Mouse (Mus musculus): ENCODE measurements around the gene Rcbtb1.
"Not testable (repeated sequence)": the region's sequence is repeated elsewhere in the genome, so short reads cannot be mapped to it uniquely, and the experiment has no call there.

Gene Rcbtb1

GRCm38 (mm10) chr14:59200711-59201603 is at the start of gene Rcbtb1:
Gene Rcbtb1, plus strand, starts transcription at chr14:59201209.
- in situ Hi-C loops (cut with MboI; ENCODE audit: unreplicated experiment in 2 of 2): no loop called here

GRCm38 (mm10) chr14:59155589-59155988 is 45.4 kb upstream of the Rcbtb1 start:
- in situ Hi-C loops (cut with MboI; ENCODE audit: unreplicated experiment in 2 of 2): no loop called here

GRCm38 (mm10) chr14:59157016-59157698 is 43.9 kb upstream of the Rcbtb1 start:
- in situ Hi-C loops (cut with MboI; ENCODE audit: unreplicated experiment in 2 of 2): no loop called here

GRCm38 (mm10) chr14:59178649-59179048 is 22.4 kb upstream of the Rcbtb1 start, which contains the start of gene Gm5142:
Gene Gm5142, minus strand, starts transcription at chr14:59178749.
- in situ Hi-C loops (cut with MboI; ENCODE audit: unreplicated experiment in 2 of 2): no loop called here

GRCm38 (mm10) chr14:59182732-59183131 is 18.3 kb upstream of the Rcbtb1 start:
- in situ Hi-C loops (cut with MboI; ENCODE audit: unreplicated experiment in 2 of 2): no loop called here

- in situ Hi-C loops (cut with MboI; ENCODE audit: unreplicated experiment in 2 of 2): no loop called here
These were observed 15.5 kb upstream of the Rcbtb1 start for GRCm38 (mm10) chr14:59185514-59185913.

- in situ Hi-C loops (cut with MboI; ENCODE audit: unreplicated experiment in 2 of 2): no loop called here
These were observed 14.9 kb upstream of the Rcbtb1 start for GRCm38 (mm10) chr14:59186121-59186520.

GRCm38 (mm10) chr14:59201604-59202215 is 701 bp downstream of the Rcbtb1 start:
- in situ Hi-C loops (cut with MboI; ENCODE audit: unreplicated experiment in 2 of 2): no loop called here

GRCm38 (mm10) chr14:59205461-59205860 is 4.5 kb downstream of the Rcbtb1 start:
- in situ Hi-C loops (cut with MboI; ENCODE audit: unreplicated experiment in 2 of 2): no loop called here

GRCm38 (mm10) chr14:59205976-59206583 is 5.1 kb downstream of the Rcbtb1 start:
- in situ Hi-C loops (cut with MboI; ENCODE audit: unreplicated experiment in 2 of 2): no loop called here

GRCm38 (mm10) chr14:59209003-59209402 is 8.0 kb downstream of the Rcbtb1 start:
- in situ Hi-C loops (cut with MboI; ENCODE audit: unreplicated experiment in 2 of 2): no loop called here

- in situ Hi-C loops (cut with MboI; ENCODE audit: unreplicated experiment in 2 of 2): no loop called here
These were observed 8.8 kb downstream of the Rcbtb1 start for GRCm38 (mm10) chr14:59209816-59210215.

- in situ Hi-C loops (cut with MboI; ENCODE audit: unreplicated experiment in 2 of 2): no loop called here
These were observed 18.2 kb downstream of the Rcbtb1 start for GRCm38 (mm10) chr14:59219241-59219640.

- in situ Hi-C loops (cut with MboI; ENCODE audit: unreplicated experiment in 2 of 2): no loop called here
These were observed 25.2 kb downstream of the Rcbtb1 start for GRCm38 (mm10) chr14:59226240-59226639.

- in situ Hi-C loops (cut with MboI; ENCODE audit: unreplicated experiment in 2 of 2): no loop called here
These were observed 28.8 kb downstream of the Rcbtb1 start for GRCm38 (mm10) chr14:59229822-59230221.

- in situ Hi-C loops (cut with MboI; ENCODE audit: unreplicated experiment in 2 of 2): no loop called here
These were observed 29.4 kb downstream of the Rcbtb1 start for GRCm38 (mm10) chr14:59230331-59230966.

GRCm38 (mm10) chr14:59232003-59232402 is 31.0 kb downstream of the Rcbtb1 start:
- in situ Hi-C loops (cut with MboI; ENCODE audit: unreplicated experiment in 2 of 2): no loop called here

GRCm38 (mm10) chr14:59233635-59234034 is 32.6 kb downstream of the Rcbtb1 start:
- in situ Hi-C loops (cut with MboI; ENCODE audit: unreplicated experiment in 2 of 2): no loop called here

GRCm38 (mm10) chr14:59250350-59250749 is 49.3 kb downstream of the Rcbtb1 start:
- in situ Hi-C loops (cut with MboI; ENCODE audit: unreplicated experiment in 2 of 2): not testable (repeated sequence)

- in situ Hi-C loops (cut with MboI; ENCODE audit: unreplicated experiment in 2 of 2): not testable (repeated sequence)
These were observed 54.9 kb downstream of the Rcbtb1 start for GRCm38 (mm10) chr14:59255861-59256260.
